Mouse (Mus musculus) cortical plate, adult 2 months (tissue): ENCODE measurements around the gene Skint3.

ENCODE experiments used
- CTCF ChIP-seq: fragments of 200-500 bp; IDR thresholded peaks from 2 replicates; pipeline ENCODE4 v1.5.1; 2011; ENCODE audit warnings: mild to moderate bottlenecking, control low read depth, low read length; ENCODE audit not compliant: insufficient read depth; ENCODE audit errors: extremely low read depth
- POLR2A ChIP-seq: fragments of 200-500 bp; IDR thresholded peaks from 2 replicates; pipeline ENCODE4 v1.6.1; 2011; ENCODE audit warnings: mild to moderate bottlenecking, low read length, control low read depth; ENCODE audit not compliant: insufficient read depth; ENCODE audit errors: extremely low read depth

DNA sequence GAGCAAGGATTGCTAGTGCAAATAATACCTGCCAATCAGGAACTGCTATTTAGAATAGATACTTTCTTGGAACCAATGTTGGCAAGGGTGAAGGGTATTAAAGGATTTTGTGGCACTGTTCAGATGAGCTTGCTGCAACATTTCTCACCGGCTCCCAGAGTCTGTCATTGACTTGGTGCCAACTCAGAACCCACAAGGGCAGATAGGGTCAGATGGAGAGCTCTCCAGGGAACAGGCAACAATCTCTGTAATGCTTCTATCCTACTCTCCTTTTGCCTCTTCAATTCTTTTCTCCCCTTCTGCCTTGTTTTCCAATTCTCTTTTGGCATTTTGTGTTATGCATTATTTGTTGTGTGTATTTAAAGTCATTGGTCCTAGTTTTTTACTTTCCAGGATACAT is 70.3 kb downstream of the Skint3 start:
- no peak for TF ChIP-seq CTCF
- TF ChIP-seq POLR2A = no peak
